Mouse (Mus musculus): ENCODE data around the gene Hspb7.

- no peak for TF ChIP-seq POLR2A (IDR thresholded peaks at IDR 0.05; ENCODE audit: borderline replicate concordance, low read depth, low read length)
- TF ChIP-seq CTCF (IDR thresholded peaks at IDR 0.05; ENCODE audit: low read depth, low read length): no peak
Observed at GRCm38 (mm10) chr4:141451916-141452450, 31.4 kb downstream of the Hspb7 start.

Data from bone marrow macrophage, adult 2 months (primary cell).